Mouse (Mus musculus): Measurements from ENCODE around the gene Dnmt3l. TPM values are rescaled to one million over a fixed set of nuclear protein-coding genes. Genes with fewer than 3 reads are reported as not detected.
A peak's percentile ranks its signal among the peaks of the same experiment; 100 is the strongest.

Gene Dnmt3l
- polyA plus RNA-seq, 1 experiment from 2014 or later, result not detected

- Histone ChIP-seq H3K4me3 (peak overlapping the region; percentile 44), H3K4me1 (peaks cover 24% of the 10 kb centered on the region), H3K36me3 (replicated peaks) (no peaks in the 10 kb centered on the region), H3K27ac (replicated peaks) (peak overlapping the region; percentile 31; the same call in 1 of the 2 replicates), H3K27me3 (replicated peaks; ENCODE audit: low read depth, poor library complexity, severe bottlenecking) (peaks cover 33% of the 10 kb centered on the region), H3K9me3 (no peaks in the 10 kb centered on the region)
- 55% methylated on average over 14 of the region's 14 CpGs for WGBS
- DNase-seq (ENCODE audit: low spot score), result no peak
Measured at GRCm38 (mm10) chr10:78042697-78043405, 1.1 kb downstream of the Dnmt3l start.

GRCm38 (mm10) chr10:78043406-78043836 lies 1.7 kb downstream of the Dnmt3l start, which contains the start of gene Aire:
Gene Aire (minus strand): TSS chr10:78043610.
- peak; percentile 84 for DNase-seq (ENCODE audit: low spot score)
- H3K4me1 ChIP-seq, result peaks cover 24% of the 10 kb centered on the region
- peak within 1 kb of the TSS; percentile 44 for H3K4me3 ChIP-seq
- no peaks in the 10 kb centered on the region for H3K9me3 ChIP-seq
- peaks cover 33% of the 10 kb centered on the region for H3K27me3 ChIP-seq (replicated peaks; ENCODE audit: low read depth, poor library complexity, severe bottlenecking)
- H3K27ac ChIP-seq (replicated peaks), result peak within 1 kb of the TSS; percentile 31; the same call in 1 of the 2 replicates
- WGBS, result 5% methylated on average over 27 of the region's 27 CpGs
- no peaks in the 10 kb centered on the region for H3K36me3 ChIP-seq (replicated peaks)

- peaks cover 33% of the 10 kb centered on the region for H3K27me3 ChIP-seq (replicated peaks; ENCODE audit: low read depth, poor library complexity, severe bottlenecking)
- peaks cover 24% of the 10 kb centered on the region for H3K4me1 ChIP-seq
- no peaks in the 10 kb centered on the region for H3K36me3 ChIP-seq (replicated peaks)
- no peak overlapping the region for H3K4me3 ChIP-seq
- DNase-seq (ENCODE audit: low spot score), result no peak
- H3K9me3 ChIP-seq, result no peaks in the 10 kb centered on the region
- 78% methylated on average over 1 of the region's 1 CpGs for WGBS
- no peak overlapping the region for H3K27ac ChIP-seq (replicated peaks)
Measured at GRCm38 (mm10) chr10:78044531-78044930, 2.8 kb downstream of the Dnmt3l start.

- Histone ChIP-seq H3K36me3 (replicated peaks) (no peaks in the 10 kb centered on the region), H3K4me3 (no peak overlapping the region), H3K27ac (replicated peaks) (no peak overlapping the region), H3K4me1 (peaks cover 24% of the 10 kb centered on the region), H3K27me3 (replicated peaks; ENCODE audit: low read depth, poor library complexity, severe bottlenecking) (peaks cover 33% of the 10 kb centered on the region), H3K9me3 (no peaks in the 10 kb centered on the region)
- no peak for DNase-seq (ENCODE audit: low spot score)
- 83% methylated on average over 4 of the region's 4 CpGs for WGBS
Measured at GRCm38 (mm10) chr10:78046388-78046787, 4.6 kb downstream of the Dnmt3l start.

- H3K27ac ChIP-seq (replicated peaks), result no peak overlapping the region
- H3K9me3 ChIP-seq, result no peaks in the 10 kb centered on the region
- WGBS, result 81% methylated on average over 10 of the region's 10 CpGs
- DNase-seq (ENCODE audit: low spot score), result no peak
- no peak overlapping the region for H3K4me3 ChIP-seq
- H3K27me3 ChIP-seq (replicated peaks; ENCODE audit: low read depth, poor library complexity, severe bottlenecking), result peaks cover 19% of the 10 kb centered on the region; the same call in 1 of the 2 replicates
- H3K36me3 ChIP-seq (replicated peaks), result no peaks in the 10 kb centered on the region
- H3K4me1 ChIP-seq, result peaks cover 7% of the 10 kb centered on the region
Measured at GRCm38 (mm10) chr10:78048061-78048730, 6.4 kb downstream of the Dnmt3l start.

GRCm38 (mm10) chr10:78049519-78050035 lies 7.8 kb downstream of the Dnmt3l start:
- Histone ChIP-seq H3K4me1 (no peaks in the 10 kb centered on the region), H3K27me3 (replicated peaks; ENCODE audit: low read depth, poor library complexity, severe bottlenecking) (0 out of 2 replicates have a peak, but pooled peaks cover 5% of the 10 kb centered on the region), H3K4me3 (no peak overlapping the region), H3K9me3 (no peaks in the 10 kb centered on the region), H3K27ac (replicated peaks) (no peak overlapping the region), H3K36me3 (replicated peaks) (no peaks in the 10 kb centered on the region)
- 58% methylated on average over 11 of the region's 11 CpGs for whole genome bisulfite sequencing
- DNase-seq (ENCODE audit: low spot score), result no peak

- Histone ChIP-seq H3K4me1 (peaks cover 8% of the 10 kb centered on the region), H3K27me3 (replicated peaks; ENCODE audit: low read depth, poor library complexity, severe bottlenecking) (no peaks in the 10 kb centered on the region), H3K4me3 (no peak overlapping the region), H3K9me3 (no peaks in the 10 kb centered on the region), H3K36me3 (replicated peaks) (no peaks in the 10 kb centered on the region), H3K27ac (replicated peaks) (no peak overlapping the region)
- 72% methylated on average over 19 of the region's 19 CpGs for WGBS
- DNase-seq (ENCODE audit: low spot score), result no peak
Measured at GRCm38 (mm10) chr10:78054633-78055565, 13.2 kb downstream of the Dnmt3l start.

- Histone ChIP-seq H3K4me3 (no peak overlapping the region), H3K4me1 (peaks cover 8% of the 10 kb centered on the region), H3K9me3 (no peaks in the 10 kb centered on the region), H3K36me3 (replicated peaks) (no peaks in the 10 kb centered on the region), H3K27me3 (replicated peaks; ENCODE audit: low read depth, poor library complexity, severe bottlenecking) (no peaks in the 10 kb centered on the region), H3K27ac (replicated peaks) (no peak overlapping the region)
- no peak for DNase-seq (ENCODE audit: low spot score)
- 89% methylated on average over 8 of the region's 8 CpGs for WGBS
Measured at GRCm38 (mm10) chr10:78057056-78057455, 15.3 kb downstream of the Dnmt3l start.

GRCm38 (mm10) chr10:78063122-78063521 lies 21.4 kb downstream of the Dnmt3l start:
- Histone ChIP-seq H3K9me3 (no peaks in the 10 kb centered on the region), H3K4me1 (peaks cover 3% of the 10 kb centered on the region; the same call in 1 of the 2 replicates), H3K27ac (replicated peaks) (no peak overlapping the region), H3K4me3 (no peak overlapping the region), H3K36me3 (replicated peaks) (no peaks in the 10 kb centered on the region), H3K27me3 (replicated peaks; ENCODE audit: low read depth, poor library complexity, severe bottlenecking) (peaks cover 14% of the 10 kb centered on the region)
- DNase-seq (ENCODE audit: low spot score), result no peak
- WGBS, result 89% methylated on average over 9 of the region's 9 CpGs

- H3K36me3 ChIP-seq (replicated peaks), result no peaks in the 10 kb centered on the region
- H3K27ac ChIP-seq (replicated peaks), result no peak overlapping the region
- DNase-seq (ENCODE audit: low spot score), result peak; percentile 39
- peaks cover 48% of the 10 kb centered on the region for H3K27me3 ChIP-seq (replicated peaks; ENCODE audit: low read depth, poor library complexity, severe bottlenecking)
- H3K4me3 ChIP-seq, result no peak overlapping the region
- no peaks in the 10 kb centered on the region for H3K9me3 ChIP-seq
- 43% methylated on average over 4 of the region's 4 CpGs for WGBS
- H3K4me1 ChIP-seq, result peaks cover 22% of the 10 kb centered on the region
Measured at GRCm38 (mm10) chr10:78067226-78067625, 25.5 kb downstream of the Dnmt3l start.

GRCm38 (mm10) chr10:78068541-78068940 lies 26.8 kb downstream of the Dnmt3l start:
- Histone ChIP-seq H3K4me3 (peak overlapping the region; percentile 70), H3K27ac (replicated peaks) (no peak overlapping the region; the same call in 1 of the 2 replicates), H3K27me3 (replicated peaks; ENCODE audit: low read depth, poor library complexity, severe bottlenecking) (peaks cover 48% of the 10 kb centered on the region), H3K36me3 (replicated peaks) (no peaks in the 10 kb centered on the region), H3K4me1 (peaks cover 22% of the 10 kb centered on the region), H3K9me3 (no peaks in the 10 kb centered on the region)
- 29% methylated on average over 11 of the region's 11 CpGs for WGBS
- DNase-seq (ENCODE audit: low spot score), result no peak

Measured in embryonic facial prominence, embryonic 10.5 days (tissue).